Mouse (Mus musculus): ENCODE measurements around the gene Pnkd. TPM values are rescaled to one million over a fixed set of nuclear protein-coding genes. Genes with fewer than 3 reads are reported as not detected.
"Not testable (repeated sequence)": the region's sequence is repeated elsewhere in the genome, so short reads cannot be mapped to it uniquely, and the experiment has no call there.

The Pnkd gene
- polyA plus RNA-seq, 1 experiment from 2014 or later = 320 TPM

DNA sequence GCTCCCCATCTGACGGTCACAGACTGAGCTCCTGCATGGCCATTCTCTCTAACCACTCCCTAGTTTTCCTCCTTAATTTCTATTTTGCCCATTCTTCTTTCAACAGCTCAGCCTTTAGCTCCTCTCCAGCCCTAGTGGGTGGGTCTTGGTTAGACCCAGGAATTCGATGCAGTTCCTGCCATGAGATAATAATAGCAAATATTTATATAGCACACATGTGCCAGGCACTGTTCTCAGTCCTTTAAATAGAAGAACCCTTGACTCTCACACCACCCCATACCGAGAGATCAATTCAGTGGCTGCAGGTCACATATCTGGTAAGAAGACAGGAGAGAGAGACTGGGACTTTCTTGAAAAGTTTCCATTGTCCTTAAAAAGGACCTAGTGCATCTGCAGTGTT, 36.7 kb downstream of the Pnkd start:
- Histone ChIP-seq H3K27ac (replicated peaks in 1 of 2; ENCODE audit: control insufficient read depth in 1 of 2, insufficient read depth in 1 of 2, low read depth in 2 of 2, low read length in 2 of 2) (peak overlapping the region; percentile 57 to 65), H3K27me3 (ENCODE audit: control insufficient read depth, insufficient read depth, low read length) (no peaks in the 10 kb centered on the region), H3K4me3 (ENCODE audit: control insufficient read depth in 1 of 2, insufficient read depth in 1 of 2, low read depth in 1 of 2, low read length in 2 of 2) (no peak overlapping the region), H3K9ac (ENCODE audit: low read length) (no peak overlapping the region), H3K4me2 (ENCODE audit: low read length) (no peak overlapping the region), H3K9me3 (ENCODE audit: control insufficient read depth, low read length) (no peaks in the 10 kb centered on the region), H3K4me1 (ENCODE audit: control insufficient read depth in 2 of 2, insufficient read depth in 2 of 2, low read length in 2 of 2) (peaks cover 8 to 16% of the 10 kb centered on the region in 2 experiments), H3K36me3 (ENCODE audit: control insufficient read depth, insufficient read depth, low read length) (no peaks in the 10 kb centered on the region)
- ATAC-seq (ENCODE audit: insufficient number of reproducible peaks, insufficient read depth, low FRiP score, low read depth) = no peak; the same call in 1 of the 2 replicates
- 30% methylated on average over 3 of the region's 3 CpGs for WGBS

DNA sequence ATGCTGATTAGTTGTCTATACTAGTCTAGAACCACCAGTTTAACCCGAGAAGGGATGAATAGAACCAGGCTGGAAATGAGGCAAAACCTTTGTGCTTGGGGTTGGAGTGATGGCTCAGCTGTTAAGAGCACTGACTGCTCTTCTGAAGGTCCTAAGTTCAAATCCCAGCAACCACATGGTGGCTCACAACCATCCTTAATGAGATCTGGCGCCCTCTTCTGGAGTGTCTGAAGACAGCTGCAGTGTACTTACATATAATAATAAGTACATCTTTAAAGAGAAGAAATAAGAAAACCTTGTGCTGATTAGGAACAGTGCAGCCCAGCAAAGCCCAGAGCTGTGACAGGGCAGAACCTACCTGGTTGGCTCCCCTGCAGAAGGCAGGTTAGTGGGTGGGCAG, 42.2 kb downstream of the Pnkd start:
- not testable (repeated sequence) for H3K9me3 ChIP-seq (ENCODE audit: control insufficient read depth, low read length); ATAC-seq (ENCODE audit: insufficient number of reproducible peaks, insufficient read depth, low FRiP score, low read depth); H3K4me2 ChIP-seq (ENCODE audit: low read length); H3K27me3 ChIP-seq (ENCODE audit: control insufficient read depth, insufficient read depth, low read length); H3K9ac ChIP-seq (ENCODE audit: low read length); H3K27ac ChIP-seq (replicated peaks in 1 of 2; ENCODE audit: control insufficient read depth in 1 of 2, insufficient read depth in 1 of 2, low read depth in 2 of 2, low read length in 2 of 2); H3K4me3 ChIP-seq (ENCODE audit: control insufficient read depth in 1 of 2, insufficient read depth in 1 of 2, low read depth in 1 of 2, low read length in 2 of 2); H3K36me3 ChIP-seq (ENCODE audit: control insufficient read depth, insufficient read depth, low read length)
- 79% methylated on average over 2 of the region's 2 CpGs for WGBS
- peaks cover 16 to 26% of the 10 kb centered on the region in 2 experiments for H3K4me1 ChIP-seq (ENCODE audit: control insufficient read depth in 2 of 2, insufficient read depth in 2 of 2, low read length in 2 of 2)

DNA sequence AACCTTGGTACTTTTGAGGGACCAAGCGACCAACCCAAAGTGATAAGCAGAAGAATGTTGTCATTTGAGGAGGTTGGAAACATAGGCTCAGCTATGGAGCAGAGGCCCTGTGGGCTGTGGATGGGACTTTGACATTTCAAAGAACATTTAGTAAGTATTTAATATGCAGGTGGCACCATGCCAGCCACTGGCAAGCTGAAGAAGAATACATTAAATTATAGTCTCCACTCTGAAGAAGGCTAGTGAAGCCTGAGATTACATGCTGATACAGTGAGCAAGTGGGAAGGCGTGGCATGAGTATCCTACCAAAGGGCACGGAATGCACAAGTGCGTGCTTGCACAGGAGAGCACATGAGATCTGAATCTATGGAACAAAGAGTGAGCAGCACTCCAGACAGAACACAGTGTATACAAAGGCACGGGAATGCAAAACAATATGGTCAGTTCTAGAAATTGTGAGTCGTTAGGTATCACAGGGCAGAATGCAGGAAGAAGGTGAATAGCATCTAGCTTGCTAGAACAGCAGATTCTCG, 45.2 kb downstream of the Pnkd start:
- Histone ChIP-seq H3K4me1 (ENCODE audit: control insufficient read depth in 2 of 2, insufficient read depth in 2 of 2, low read length in 2 of 2) (peaks cover 18 to 35% of the 10 kb centered on the region in 2 experiments), H3K9ac (ENCODE audit: low read length) (no peak overlapping the region), H3K9me3 (ENCODE audit: control insufficient read depth, low read length) (no peaks in the 10 kb centered on the region), H3K4me2 (ENCODE audit: low read length) (no peak overlapping the region), H3K27ac (replicated peaks in 1 of 2; ENCODE audit: control insufficient read depth in 1 of 2, insufficient read depth in 1 of 2, low read depth in 2 of 2, low read length in 2 of 2) (0 out of 4 replicates have a peak overlapping the region, but pooled peaks of 1 of the 2 experiments have one; percentile 14), H3K36me3 (ENCODE audit: control insufficient read depth, insufficient read depth, low read length) (peaks cover 4% of the 10 kb centered on the region; the same call in 1 of the 2 replicates), H3K27me3 (ENCODE audit: control insufficient read depth, insufficient read depth, low read length) (no peaks in the 10 kb centered on the region), H3K4me3 (ENCODE audit: control insufficient read depth in 1 of 2, insufficient read depth in 1 of 2, low read depth in 1 of 2, low read length in 2 of 2) (no peak overlapping the region)
- 79% methylated on average over 7 of the region's 7 CpGs for WGBS
- no peak for ATAC-seq (ENCODE audit: insufficient number of reproducible peaks, insufficient read depth, low FRiP score, low read depth)

DNA sequence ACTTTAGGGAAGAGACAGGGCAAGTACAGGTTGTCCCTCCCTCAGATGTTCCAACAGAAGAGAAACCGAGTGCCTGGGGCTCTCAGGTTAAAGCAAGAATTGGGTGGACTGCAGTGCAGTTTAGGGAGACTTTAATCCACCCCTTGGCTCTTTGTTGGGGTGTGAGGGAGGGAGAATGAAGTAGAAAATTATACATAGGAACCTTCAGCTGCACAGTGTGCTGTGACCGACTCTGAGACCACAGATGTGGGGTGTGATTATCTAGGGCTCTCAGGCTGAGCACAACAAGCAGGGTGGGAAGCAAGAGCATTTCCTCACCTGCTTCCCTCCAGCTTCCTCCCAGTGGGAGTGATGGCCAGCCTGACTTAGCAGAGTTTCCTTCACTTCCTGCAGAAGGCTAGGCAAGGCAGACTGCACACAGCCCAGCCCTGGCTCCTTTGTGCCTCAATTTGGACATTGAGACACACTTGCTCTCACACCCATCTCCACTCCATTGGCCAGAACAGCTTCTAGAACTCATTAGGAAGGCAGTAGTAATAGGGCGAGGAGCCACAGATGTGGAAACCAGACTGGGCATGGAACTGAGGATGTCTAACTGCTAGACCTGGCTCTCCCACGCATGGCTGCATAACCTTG, 46.4 kb downstream of the Pnkd start:
- Histone ChIP-seq H3K9ac (ENCODE audit: low read length) (peak overlapping the region; percentile 38; the same call in 1 of the 2 replicates), H3K4me1 (ENCODE audit: control insufficient read depth in 2 of 2, insufficient read depth in 2 of 2, low read length in 2 of 2) (peaks cover 18 to 43% of the 10 kb centered on the region in 2 experiments), H3K9me3 (ENCODE audit: control insufficient read depth, low read length) (no peaks in the 10 kb centered on the region), H3K27me3 (ENCODE audit: control insufficient read depth, insufficient read depth, low read length) (no peaks in the 10 kb centered on the region), H3K4me3 (ENCODE audit: control insufficient read depth in 1 of 2, insufficient read depth in 1 of 2, low read depth in 1 of 2, low read length in 2 of 2) (no peak overlapping the region), H3K27ac (replicated peaks in 1 of 2; ENCODE audit: control insufficient read depth in 1 of 2, insufficient read depth in 1 of 2, low read depth in 2 of 2, low read length in 2 of 2) (peak overlapping the region; percentile 42 to 76; a peak in 3 of 4 replicates), H3K36me3 (ENCODE audit: control insufficient read depth, insufficient read depth, low read length) (peaks cover 4% of the 10 kb centered on the region; the same call in 1 of the 2 replicates), H3K4me2 (ENCODE audit: low read length) (no peak overlapping the region)
- WGBS = 62% methylated on average over 4 of the region's 4 CpGs
- no peak for ATAC-seq (ENCODE audit: insufficient number of reproducible peaks, insufficient read depth, low FRiP score, low read depth)

DNA sequence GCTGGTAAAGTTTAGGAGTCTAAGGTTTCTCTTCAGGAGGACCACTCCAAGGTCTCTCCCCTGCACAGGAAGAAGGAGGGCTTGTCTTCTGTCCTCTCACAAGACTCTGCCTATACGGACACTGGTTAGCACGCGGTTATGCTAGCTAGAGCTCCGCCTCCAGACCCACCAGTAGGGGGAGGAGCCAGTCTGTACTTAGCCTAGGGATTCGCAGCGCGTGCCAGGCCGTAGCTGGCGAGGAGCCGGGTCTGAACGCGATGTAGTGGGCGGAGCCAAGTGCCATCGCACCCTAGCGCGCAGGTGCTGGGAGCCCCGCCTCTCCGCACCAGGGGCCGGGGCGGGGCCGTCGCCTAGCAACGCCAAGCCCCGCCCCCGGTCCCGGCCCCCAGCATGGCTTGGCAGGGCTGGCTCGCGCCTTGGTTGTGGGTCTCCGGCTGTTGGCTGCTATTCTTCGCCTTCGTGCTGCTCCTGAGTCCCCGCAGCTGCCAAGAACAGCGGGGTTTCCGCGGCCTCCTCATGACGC, 47.6 kb downstream of the Pnkd start:
- peaks cover 23 to 49% of the 10 kb centered on the region in 2 experiments for H3K4me1 ChIP-seq (ENCODE audit: control insufficient read depth in 2 of 2, insufficient read depth in 2 of 2, low read length in 2 of 2)
- H3K9ac ChIP-seq (ENCODE audit: low read length) = peak overlapping the region; percentile 71
- peak; percentile 92 for ATAC-seq (ENCODE audit: insufficient number of reproducible peaks, insufficient read depth, low FRiP score, low read depth)
- H3K9me3 ChIP-seq (ENCODE audit: control insufficient read depth, low read length) = no peaks in the 10 kb centered on the region
- H3K27me3 ChIP-seq (ENCODE audit: control insufficient read depth, insufficient read depth, low read length) = no peaks in the 10 kb centered on the region
- H3K27ac ChIP-seq (replicated peaks in 1 of 2; ENCODE audit: control insufficient read depth in 1 of 2, insufficient read depth in 1 of 2, low read depth in 2 of 2, low read length in 2 of 2) = peak overlapping the region; percentile 67 to 76
- H3K4me3 ChIP-seq (ENCODE audit: control insufficient read depth in 1 of 2, insufficient read depth in 1 of 2, low read depth in 1 of 2, low read length in 2 of 2) = peak overlapping the region; percentile 44 to 54
- peak overlapping the region; percentile 83 for H3K4me2 ChIP-seq (ENCODE audit: low read length)
- 0% methylated on average over 36 of the region's 36 CpGs for WGBS
- peaks cover 4% of the 10 kb centered on the region; the same call in 1 of the 2 replicates for H3K36me3 ChIP-seq (ENCODE audit: control insufficient read depth, insufficient read depth, low read length)

DNA sequence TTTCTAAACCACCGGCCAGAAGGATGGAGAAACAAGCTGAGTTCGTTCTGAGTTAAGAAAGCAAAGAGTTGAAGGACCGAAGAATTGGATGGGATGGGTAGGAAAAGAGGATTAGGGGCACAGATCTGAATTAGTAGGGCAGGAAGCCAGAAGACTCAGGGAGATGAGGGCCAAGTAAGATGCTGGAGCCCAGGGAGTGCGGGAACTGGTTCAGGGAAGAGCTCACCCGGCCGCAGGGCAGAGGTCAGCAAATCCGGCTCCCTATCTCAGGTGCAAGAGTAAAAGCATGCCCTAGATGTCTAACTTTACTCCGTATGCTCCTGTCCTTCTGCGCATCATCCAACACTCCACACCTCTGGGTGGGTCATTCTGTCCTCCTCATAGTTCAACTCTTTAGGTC, 48.2 kb downstream of the Pnkd start:
- Histone ChIP-seq H3K27me3 (ENCODE audit: control insufficient read depth, insufficient read depth, low read length) (no peaks in the 10 kb centered on the region), H3K4me2 (ENCODE audit: low read length) (peak overlapping the region; percentile 83), H3K4me3 (ENCODE audit: control insufficient read depth in 1 of 2, insufficient read depth in 1 of 2, low read depth in 1 of 2, low read length in 2 of 2) (peak overlapping the region; percentile 44 to 54), H3K9me3 (ENCODE audit: control insufficient read depth, low read length) (no peaks in the 10 kb centered on the region), H3K27ac (replicated peaks in 1 of 2; ENCODE audit: control insufficient read depth in 1 of 2, insufficient read depth in 1 of 2, low read depth in 2 of 2, low read length in 2 of 2) (peak overlapping the region; percentile 62 to 76), H3K36me3 (ENCODE audit: control insufficient read depth, insufficient read depth, low read length) (peaks cover 4% of the 10 kb centered on the region; the same call in 1 of the 2 replicates), H3K9ac (ENCODE audit: low read length) (peak overlapping the region; percentile 71), H3K4me1 (ENCODE audit: control insufficient read depth in 2 of 2, insufficient read depth in 2 of 2, low read length in 2 of 2) (peaks cover 28 to 55% of the 10 kb centered on the region in 2 experiments)
- 3% methylated on average over 9 of the region's 9 CpGs for WGBS
- ATAC-seq (ENCODE audit: insufficient number of reproducible peaks, insufficient read depth, low FRiP score, low read depth) = no peak

DNA sequence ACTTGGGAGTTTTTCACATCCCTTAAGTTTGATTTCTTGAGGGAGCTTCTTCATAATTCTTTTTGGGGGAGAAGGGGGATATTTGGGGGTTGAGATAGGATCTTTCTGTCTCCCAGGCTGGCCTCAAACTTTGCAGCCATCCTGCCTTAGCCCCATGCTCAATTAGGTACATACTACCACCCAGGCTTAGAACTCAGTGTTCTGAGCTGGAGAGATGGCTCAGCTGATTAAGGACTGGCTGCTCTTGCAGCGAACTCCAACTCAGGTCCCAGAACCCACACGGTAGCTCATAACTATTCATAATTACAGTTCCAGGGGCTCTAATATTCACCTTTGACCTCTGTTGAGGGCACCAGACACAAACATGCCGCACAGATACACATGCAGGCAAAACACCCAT, 49.9 kb downstream of the Pnkd start:
- Histone ChIP-seq H3K9ac (ENCODE audit: low read length) (0 out of 2 replicates have a peak overlapping the region, but pooled peaks have one; percentile 14), H3K36me3 (ENCODE audit: control insufficient read depth, insufficient read depth, low read length) (no peaks in the 10 kb centered on the region), H3K27ac (replicated peaks in 1 of 2; ENCODE audit: control insufficient read depth in 1 of 2, insufficient read depth in 1 of 2, low read depth in 2 of 2, low read length in 2 of 2) (0 out of 4 replicates have a peak overlapping the region, but pooled peaks of 1 of the 2 experiments have one; percentile 1), H3K9me3 (ENCODE audit: control insufficient read depth, low read length) (no peaks in the 10 kb centered on the region), H3K4me1 (ENCODE audit: control insufficient read depth in 2 of 2, insufficient read depth in 2 of 2, low read length in 2 of 2) (peaks cover 30 to 56% of the 10 kb centered on the region in 2 experiments), H3K27me3 (ENCODE audit: control insufficient read depth, insufficient read depth, low read length) (no peaks in the 10 kb centered on the region), H3K4me3 (ENCODE audit: control insufficient read depth in 1 of 2, insufficient read depth in 1 of 2, low read depth in 1 of 2, low read length in 2 of 2) (no peak overlapping the region), H3K4me2 (ENCODE audit: low read length) (peak overlapping the region; percentile 0; the same call in 1 of the 2 replicates)
- no peak for ATAC-seq (ENCODE audit: insufficient number of reproducible peaks, insufficient read depth, low FRiP score, low read depth)
- WGBS = 86% methylated on average over 3 of the region's 3 CpGs

Measured in heart, embryonic 14.5 days (tissue).